Mouse (Mus musculus) left cerebral cortex, adult 9 months (tissue): Measurements from ENCODE around the gene Ino80d.
A peak's percentile ranks its signal among the peaks of the same experiment; 100 is the strongest.

Experiments
- DNase-seq, 2 experiments: peaks; one replicate each; pipeline ENCODE4 v3.0.0; 2022; ENCODE audit warnings: low spot score in 2 of 2

Ino80d gene

GRCm38 (mm10) chr1:62914495-62914894 lies 200.0 kb downstream of the Ino80d start:
- no peak for DNase-seq

- DNase-seq: no peak
Observed at GRCm38 (mm10) chr1:62911426-62911825, 203.0 kb downstream of the Ino80d start.

- DNase-seq: no peak
Observed at GRCm38 (mm10) chr1:62909126-62909525, 205.3 kb downstream of the Ino80d start.

GRCm38 (mm10) chr1:62908508-62908907 lies 206.0 kb downstream of the Ino80d start:
- DNase-seq: peak; percentile 52 to 72
